Mouse (Mus musculus) MN1 (cell line): Measurements from ENCODE around the gene Bloc1s3.

Source experiments
- DNase-seq: peaks from one replicate; pipeline ENCODE4 v3.0.0-alpha.2; 2016; ENCODE audit warnings: low spot score

Gene Bloc1s3

GRCm38 (mm10) chr7:19508150-19508923 lies at the start of gene Bloc1s3, which contains the start of gene Trappc6a:
TSS of gene Bloc1s3 (minus strand) at chr7:19508367.
TSS of gene Trappc6a (plus strand) at chr7:19508395.
- DNase-seq, result peak; percentile 82

- DNase-seq, result no peak
Measured at GRCm38 (mm10) chr7:19557086-19557485, 48.9 kb upstream of the Bloc1s3 start.

- DNase-seq, result no peak
Measured at GRCm38 (mm10) chr7:19554168-19554567, 46.0 kb upstream of the Bloc1s3 start.

DNA sequence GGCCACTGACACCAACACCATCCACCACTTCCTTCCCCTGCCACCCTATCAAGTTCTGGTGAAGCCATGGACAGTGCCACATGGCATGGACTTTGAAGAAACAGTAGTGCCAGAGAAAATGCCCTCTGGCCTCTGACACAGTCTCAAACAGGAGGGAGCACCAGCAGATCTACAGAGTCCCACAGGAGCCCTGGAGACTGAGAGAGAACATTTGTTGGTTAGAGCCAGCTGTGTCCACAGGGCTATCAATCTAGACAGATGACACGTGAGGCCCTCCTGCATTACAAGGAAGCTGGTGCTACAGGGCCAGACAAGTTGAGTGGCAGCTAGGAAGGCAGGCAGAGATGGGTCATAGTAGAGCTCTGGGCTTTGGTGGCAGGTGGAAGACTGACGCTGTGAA lies 44.3 kb upstream of the Bloc1s3 start:
- no peak for DNase-seq

- DNase-seq, result no peak
Measured at GRCm38 (mm10) chr7:19551634-19552033, 43.5 kb upstream of the Bloc1s3 start.

GRCm38 (mm10) chr7:19549394-19549793 lies 41.2 kb upstream of the Bloc1s3 start:
- no peak for DNase-seq

GRCm38 (mm10) chr7:19547344-19547969 lies 39.3 kb upstream of the Bloc1s3 start:
- DNase-seq, result no peak

DNA sequence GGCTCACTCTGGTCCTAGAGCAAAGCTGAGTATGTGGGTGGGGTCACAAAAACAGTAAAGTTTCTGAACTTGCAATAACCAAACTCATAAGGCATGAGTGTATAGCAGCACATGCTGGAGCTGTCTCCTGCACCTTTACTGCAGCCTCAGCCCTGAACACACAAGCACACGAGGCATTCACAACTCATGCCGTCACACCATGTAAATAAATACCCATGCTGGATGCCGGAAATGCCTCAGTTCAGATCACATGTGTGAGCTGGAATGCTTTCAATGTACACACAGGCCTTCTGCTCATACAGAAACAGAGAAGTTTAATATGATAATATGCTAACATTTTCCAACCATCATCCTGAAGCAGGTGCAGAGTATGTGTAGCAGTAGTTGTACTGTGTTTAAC lies 37.8 kb upstream of the Bloc1s3 start:
- no peak for DNase-seq

GRCm38 (mm10) chr7:19543584-19543983 lies 35.4 kb upstream of the Bloc1s3 start:
- DNase-seq, result no peak

- DNase-seq, result no peak
Measured at GRCm38 (mm10) chr7:19542155-19542691, 34.1 kb upstream of the Bloc1s3 start.

GRCm38 (mm10) chr7:19541681-19542154 lies 33.6 kb upstream of the Bloc1s3 start:
- DNase-seq, result no peak

GRCm38 (mm10) chr7:19540771-19541566 lies 32.8 kb upstream of the Bloc1s3 start:
- no peak for DNase-seq

GRCm38 (mm10) chr7:19534676-19535075 lies 26.5 kb upstream of the Bloc1s3 start:
- DNase-seq, result no peak

GRCm38 (mm10) chr7:19532240-19532639 lies 24.1 kb upstream of the Bloc1s3 start:
- DNase-seq, result no peak

DNA sequence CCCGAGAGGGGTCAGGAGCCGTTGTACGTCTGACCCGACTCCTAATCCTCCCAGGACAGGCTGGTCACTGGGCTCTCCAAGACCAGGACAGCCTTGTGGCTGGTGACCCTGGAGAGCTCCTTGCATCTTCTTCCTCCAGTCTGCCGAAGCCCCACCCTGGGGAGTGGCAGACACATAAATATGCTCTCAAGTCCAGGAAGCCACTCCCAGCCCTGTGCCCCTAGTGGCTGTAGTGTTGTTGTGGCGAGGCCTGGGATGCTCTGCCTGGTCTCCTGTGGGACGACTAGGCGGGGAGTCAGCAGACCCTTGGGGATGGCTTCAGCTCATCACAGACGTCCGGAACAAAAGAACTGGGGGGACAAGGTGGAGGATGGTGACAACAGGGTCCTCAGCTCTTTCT lies 22.9 kb upstream of the Bloc1s3 start:
- peak; percentile 52 for DNase-seq

DNA sequence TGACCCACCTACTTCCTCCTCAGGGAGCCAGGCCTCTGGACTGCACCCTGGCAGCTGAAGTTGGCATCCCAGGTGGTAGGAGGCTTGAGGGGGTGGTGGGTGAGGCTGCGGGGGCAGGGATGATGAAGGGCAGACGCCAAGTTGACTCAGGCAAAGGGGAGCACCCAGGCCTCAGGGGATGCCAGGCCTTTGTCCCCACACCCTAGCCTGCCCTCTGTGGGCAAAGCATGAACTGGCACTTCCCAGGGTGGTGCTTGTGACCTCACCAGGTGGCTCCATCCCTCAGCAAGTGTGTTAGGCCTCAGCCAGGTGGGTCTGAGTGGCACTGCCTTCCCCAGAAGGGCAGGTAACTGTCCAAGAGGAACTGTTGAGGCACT lies 16.9 kb upstream of the Bloc1s3 start:
- no peak for DNase-seq

- DNase-seq, result no peak
Measured at GRCm38 (mm10) chr7:19524420-19525104, 16.4 kb upstream of the Bloc1s3 start.

DNA sequence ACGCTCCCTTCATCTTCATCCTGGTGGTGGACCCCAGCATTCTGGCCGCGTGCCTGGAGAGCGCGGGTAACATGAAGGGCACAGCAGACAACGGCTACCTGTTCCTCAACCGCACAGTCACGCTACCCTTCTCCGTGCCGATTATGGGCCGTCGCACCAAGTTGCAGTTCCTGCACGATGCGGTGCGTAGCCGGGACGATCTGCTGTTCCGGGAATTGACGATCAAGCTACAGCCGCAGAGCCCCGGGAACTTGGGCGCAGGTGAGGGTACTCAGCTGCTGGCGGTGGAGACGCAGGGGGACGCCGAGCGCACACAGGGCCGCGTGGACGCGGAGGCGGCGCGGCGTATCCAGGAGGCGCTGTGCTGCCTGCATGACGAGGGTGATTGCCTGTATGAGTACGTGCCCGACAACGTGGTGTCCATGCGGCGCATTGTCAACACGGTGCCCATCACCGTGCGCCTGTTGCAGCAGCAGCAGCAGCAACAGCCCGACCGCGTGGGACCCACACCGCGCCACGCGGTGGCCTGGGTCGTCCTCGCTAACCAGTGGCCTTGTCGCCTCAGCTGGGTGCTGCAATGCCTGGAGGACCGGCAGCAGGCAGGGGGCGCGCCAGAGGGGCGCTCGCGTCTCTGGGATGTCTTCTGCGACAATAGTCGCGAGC lies 15.7 kb upstream of the Bloc1s3 start:
- no peak for DNase-seq

GRCm38 (mm10) chr7:19523017-19523756 lies 15.0 kb upstream of the Bloc1s3 start:
- no peak for DNase-seq

DNA sequence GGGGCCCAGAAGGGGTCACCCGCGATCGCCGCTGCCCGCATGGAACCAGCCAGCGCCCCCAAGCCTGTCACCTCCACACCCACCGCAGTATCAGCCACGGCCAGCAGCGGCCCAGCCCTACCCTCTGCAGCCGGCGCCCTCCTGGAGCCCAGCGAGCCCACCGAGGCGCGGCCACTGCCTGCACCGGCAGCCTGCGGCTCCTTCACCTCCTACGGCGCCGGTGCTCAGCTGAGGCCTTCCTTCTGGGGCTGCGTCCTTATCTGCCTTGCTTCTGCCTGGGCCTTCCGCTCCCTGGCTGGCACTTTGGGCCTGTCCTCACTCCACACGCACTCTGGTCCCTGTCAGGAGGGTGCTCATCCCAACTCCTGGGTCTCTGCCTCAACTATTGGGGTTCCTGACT lies 11.9 kb upstream of the Bloc1s3 start:
- DNase-seq, result no peak
